Mouse (Mus musculus): Measurements from ENCODE around the gene Slc47a2. TPM values are rescaled to one million over a fixed set of nuclear protein-coding genes. Genes with fewer than 3 reads are reported as not detected.

Gene Slc47a2
- polyA plus RNA-seq, 1 experiment: 87.1 TPM

DNA sequence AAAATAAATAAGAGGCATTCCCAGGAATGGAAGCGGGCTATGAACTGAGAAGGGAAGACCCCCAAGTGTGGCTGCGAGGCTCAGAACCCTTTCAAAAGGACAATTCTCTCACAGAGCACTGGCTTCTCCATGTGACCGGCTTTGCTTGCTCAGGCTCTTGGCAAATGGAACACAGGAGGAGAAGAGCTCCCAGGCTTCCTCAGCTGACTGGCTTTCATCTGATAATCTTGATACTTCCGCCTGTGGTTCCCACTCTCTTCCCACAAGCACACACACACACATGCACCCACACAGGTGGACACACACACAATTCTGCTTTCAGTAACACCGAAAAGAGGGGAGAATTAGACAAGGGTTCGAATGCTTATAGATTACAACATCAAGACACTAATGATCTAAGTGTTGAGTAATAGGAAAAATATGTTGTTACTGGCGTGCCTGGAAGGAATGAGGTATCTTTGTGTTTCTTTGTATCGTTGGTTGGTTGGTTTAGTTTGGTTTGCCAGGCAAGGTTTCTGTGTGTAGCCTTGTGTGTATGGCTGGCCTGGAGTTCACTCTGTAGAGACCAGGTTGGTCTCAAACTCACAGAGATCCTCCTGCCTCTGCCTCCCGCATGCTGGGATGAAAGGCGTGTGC lies 59.1 kb downstream of the Slc47a2 start:
- TF ChIP-seq CTCF (IDR thresholded peaks at IDR 0.05; ENCODE audit: control insufficient read depth, insufficient read depth, insufficient replicate concordance, low read depth, low read length) (no peak), POLR2A (IDR thresholded peaks at IDR 0.05; ENCODE audit: control insufficient read depth, low read depth, low read length) (no peak)
- Histone ChIP-seq H3K36me3 (ENCODE audit: control insufficient read depth, insufficient read depth, low read length) (no peaks in the 10 kb centered on the region), H3K27me3 (ENCODE audit: control insufficient read depth, insufficient read depth, low read length) (no peaks in the 10 kb centered on the region), H3K4me3 (ENCODE audit: control insufficient read depth, low read depth, low read length) (no peak overlapping the region), H3K27ac (ENCODE audit: control insufficient read depth, insufficient read depth, low read depth, low read length) (peak overlapping the region; percentile 56), H3K4me1 (ENCODE audit: control insufficient read depth, insufficient read depth, low read length) (no peaks in the 10 kb centered on the region; the same call in none of the 2 replicates)

DNA sequence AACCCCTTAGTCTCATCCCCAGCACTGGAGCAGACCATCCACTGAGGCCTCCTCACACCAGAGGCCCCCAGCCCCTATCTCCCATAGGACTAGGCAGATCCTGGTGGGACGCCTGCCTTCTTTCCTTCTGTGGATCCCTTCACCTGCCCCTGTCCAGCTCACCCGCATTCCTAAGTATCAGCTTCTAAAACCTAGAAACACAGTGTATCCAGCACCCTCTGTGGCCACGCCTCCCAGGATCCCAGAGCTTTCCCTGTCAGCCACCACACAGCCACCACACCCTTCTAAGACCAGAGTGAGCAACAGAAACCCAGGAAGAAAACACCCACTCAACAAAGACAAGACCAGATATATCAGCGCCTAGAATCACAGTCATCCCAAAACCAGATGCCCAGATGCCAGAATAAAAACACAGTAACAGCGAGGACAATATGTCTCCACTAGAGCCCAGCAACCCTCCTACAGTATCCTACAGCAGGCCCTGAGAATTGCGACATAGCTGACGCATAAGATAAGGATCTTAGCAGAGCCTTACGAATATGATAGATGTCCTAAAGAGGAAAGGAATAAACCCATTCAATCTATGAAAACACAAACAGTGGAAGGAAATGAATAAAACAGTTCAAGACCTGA lies 64.1 kb downstream of the Slc47a2 start:
- TF ChIP-seq CTCF (IDR thresholded peaks at IDR 0.05; ENCODE audit: control insufficient read depth, insufficient read depth, insufficient replicate concordance, low read depth, low read length): no peak
- TF ChIP-seq POLR2A (IDR thresholded peaks at IDR 0.05; ENCODE audit: control insufficient read depth, low read depth, low read length): no peak
- H3K36me3 ChIP-seq (ENCODE audit: control insufficient read depth, insufficient read depth, low read length): no peaks in the 10 kb centered on the region
- no peaks in the 10 kb centered on the region for H3K4me1 ChIP-seq (ENCODE audit: control insufficient read depth, insufficient read depth, low read length)
- H3K27ac ChIP-seq (ENCODE audit: control insufficient read depth, insufficient read depth, low read depth, low read length): no peak overlapping the region
- H3K27me3 ChIP-seq (ENCODE audit: control insufficient read depth, insufficient read depth, low read length): no peaks in the 10 kb centered on the region
- H3K4me3 ChIP-seq (ENCODE audit: control insufficient read depth, low read depth, low read length): no peak overlapping the region

DNA sequence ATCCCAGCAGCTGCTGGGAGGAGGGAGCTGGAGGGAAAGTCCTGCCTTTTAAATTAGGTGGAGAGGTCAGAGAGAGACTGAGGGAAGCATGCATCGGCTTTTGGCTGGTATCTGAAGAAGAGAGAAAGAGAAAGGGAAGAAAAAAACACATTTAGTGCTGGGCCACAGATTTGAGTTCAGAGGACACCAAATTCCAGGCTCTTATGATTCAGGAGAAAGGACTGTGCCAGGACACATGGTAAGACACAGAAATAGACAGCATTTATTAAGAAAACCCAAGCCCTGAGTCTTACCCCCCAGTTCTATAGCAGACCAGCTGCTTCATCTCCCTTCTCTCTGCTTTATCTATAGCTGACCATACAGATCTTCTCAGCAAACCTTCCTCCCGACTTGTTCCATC lies 64.7 kb downstream of the Slc47a2 start:
- Histone ChIP-seq H3K4me3 (ENCODE audit: control insufficient read depth, low read depth, low read length) (no peak overlapping the region), H3K36me3 (ENCODE audit: control insufficient read depth, insufficient read depth, low read length) (no peaks in the 10 kb centered on the region), H3K27me3 (ENCODE audit: control insufficient read depth, insufficient read depth, low read length) (no peaks in the 10 kb centered on the region), H3K27ac (ENCODE audit: control insufficient read depth, insufficient read depth, low read depth, low read length) (no peak overlapping the region), H3K4me1 (ENCODE audit: control insufficient read depth, insufficient read depth, low read length) (no peaks in the 10 kb centered on the region)
- no peak for TF ChIP-seq CTCF (IDR thresholded peaks at IDR 0.05; ENCODE audit: control insufficient read depth, insufficient read depth, insufficient replicate concordance, low read depth, low read length)

DNA sequence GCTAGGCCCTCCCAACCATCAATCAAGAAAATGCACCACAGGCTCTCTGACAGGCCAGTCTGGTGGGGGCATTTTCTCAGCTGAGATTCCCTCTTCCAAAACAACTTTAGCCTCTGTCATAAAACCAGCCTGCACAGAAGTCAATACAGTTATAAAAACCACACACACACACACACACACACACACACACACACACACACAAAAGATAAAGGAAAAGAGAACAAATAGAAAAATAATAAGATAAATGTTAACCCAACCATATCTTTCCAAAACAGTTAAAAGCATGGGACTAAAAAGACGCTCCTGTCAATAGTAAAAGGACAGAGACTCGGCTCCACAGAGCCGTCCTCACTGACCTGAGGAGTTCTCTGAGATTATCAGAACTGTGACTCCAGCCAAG lies 66.2 kb downstream of the Slc47a2 start:
- TF ChIP-seq POLR2A (IDR thresholded peaks at IDR 0.05; ENCODE audit: control insufficient read depth, low read depth, low read length): no peak
- TF ChIP-seq CTCF (IDR thresholded peaks at IDR 0.05; ENCODE audit: control insufficient read depth, insufficient read depth, insufficient replicate concordance, low read depth, low read length): no peak
- Histone ChIP-seq H3K36me3 (ENCODE audit: control insufficient read depth, insufficient read depth, low read length) (no peaks in the 10 kb centered on the region), H3K4me1 (ENCODE audit: control insufficient read depth, insufficient read depth, low read length) (no peaks in the 10 kb centered on the region), H3K27me3 (ENCODE audit: control insufficient read depth, insufficient read depth, low read length) (no peaks in the 10 kb centered on the region), H3K27ac (ENCODE audit: control insufficient read depth, insufficient read depth, low read depth, low read length) (no peak overlapping the region), H3K4me3 (ENCODE audit: control insufficient read depth, low read depth, low read length) (no peak overlapping the region)

DNA sequence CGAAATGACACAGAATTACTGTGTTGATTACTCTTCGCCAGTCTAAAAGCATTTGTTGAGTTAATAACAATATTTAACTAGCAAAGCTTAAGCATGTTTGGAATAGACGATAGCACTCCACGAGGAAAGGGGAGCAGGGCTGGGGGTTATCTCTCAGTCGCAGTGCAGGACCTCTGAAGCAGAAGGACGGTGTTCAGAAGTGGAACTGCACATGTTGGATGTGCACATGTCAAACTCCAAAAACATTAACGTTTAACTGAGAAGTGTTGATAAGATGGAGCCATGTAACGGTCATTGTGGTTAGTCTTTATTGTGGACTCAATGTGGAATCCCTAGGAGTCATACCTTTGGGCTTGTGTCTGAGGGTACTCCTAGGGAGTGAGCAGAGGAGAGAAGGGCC lies 67.6 kb downstream of the Slc47a2 start:
- no peak overlapping the region for H3K27ac ChIP-seq (ENCODE audit: control insufficient read depth, insufficient read depth, low read depth, low read length)
- no peaks in the 10 kb centered on the region for H3K36me3 ChIP-seq (ENCODE audit: control insufficient read depth, insufficient read depth, low read length)
- no peak for TF ChIP-seq CTCF (IDR thresholded peaks at IDR 0.05; ENCODE audit: control insufficient read depth, insufficient read depth, insufficient replicate concordance, low read depth, low read length)
- no peak for TF ChIP-seq POLR2A (IDR thresholded peaks at IDR 0.05; ENCODE audit: control insufficient read depth, low read depth, low read length)
- H3K27me3 ChIP-seq (ENCODE audit: control insufficient read depth, insufficient read depth, low read length): no peaks in the 10 kb centered on the region
- H3K4me3 ChIP-seq (ENCODE audit: control insufficient read depth, low read depth, low read length): no peak overlapping the region
- H3K4me1 ChIP-seq (ENCODE audit: control insufficient read depth, insufficient read depth, low read length): no peaks in the 10 kb centered on the region

DNA sequence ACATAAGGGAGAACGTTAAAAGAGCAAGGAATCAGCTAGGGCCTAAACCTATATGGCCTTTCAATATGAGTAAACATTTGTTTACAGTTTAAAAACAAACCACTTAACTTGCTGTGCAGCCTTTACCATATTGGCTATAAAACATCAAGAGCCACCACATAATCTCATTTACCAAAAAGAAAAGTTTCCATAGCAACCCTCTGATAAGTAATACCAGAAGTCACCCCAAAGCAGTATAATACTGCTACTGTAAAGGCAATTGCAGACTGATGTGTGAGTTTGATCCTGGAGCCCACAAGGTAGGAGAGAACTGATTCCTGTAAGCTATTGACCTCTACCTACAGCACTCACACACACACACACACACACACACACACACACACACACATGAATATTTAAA lies 68.2 kb downstream of the Slc47a2 start:
- no peak overlapping the region for H3K4me3 ChIP-seq (ENCODE audit: control insufficient read depth, low read depth, low read length)
- H3K4me1 ChIP-seq (ENCODE audit: control insufficient read depth, insufficient read depth, low read length): no peaks in the 10 kb centered on the region

DNA sequence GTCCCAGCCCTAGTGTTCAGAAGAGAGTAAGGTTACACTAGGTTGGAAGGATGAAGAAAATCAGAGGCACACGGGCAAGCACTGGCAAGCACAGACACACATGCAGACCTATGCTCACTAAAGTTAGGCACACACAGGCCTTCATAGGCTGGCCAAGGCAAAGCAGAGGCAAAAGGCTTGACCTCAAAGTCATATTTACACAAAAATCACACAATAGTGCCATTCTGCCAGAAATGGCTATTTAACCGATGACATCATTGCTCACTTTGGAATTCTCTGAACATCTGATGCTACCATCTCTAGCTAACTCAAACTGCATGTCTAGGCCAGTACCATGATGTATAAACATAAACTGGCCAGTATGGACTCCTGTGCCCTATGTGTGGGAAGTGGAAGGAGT lies 68.7 kb downstream of the Slc47a2 start:
- H3K27ac ChIP-seq (ENCODE audit: control insufficient read depth, insufficient read depth, low read depth, low read length): no peak overlapping the region
- H3K4me3 ChIP-seq (ENCODE audit: control insufficient read depth, low read depth, low read length): no peak overlapping the region
- TF ChIP-seq CTCF (IDR thresholded peaks at IDR 0.05; ENCODE audit: control insufficient read depth, insufficient read depth, insufficient replicate concordance, low read depth, low read length): no peak
- TF ChIP-seq POLR2A (IDR thresholded peaks at IDR 0.05; ENCODE audit: control insufficient read depth, low read depth, low read length): no peak

More for the DNA sequence above, 68.2 kb downstream of the Slc47a2 start:
- Histone ChIP-seq H3K27me3 (ENCODE audit: control insufficient read depth, insufficient read depth, low read length) (no peaks in the 10 kb centered on the region), H3K36me3 (ENCODE audit: control insufficient read depth, insufficient read depth, low read length) (no peaks in the 10 kb centered on the region), H3K27ac (ENCODE audit: control insufficient read depth, insufficient read depth, low read depth, low read length) (no peak overlapping the region)
- TF ChIP-seq POLR2A (IDR thresholded peaks at IDR 0.05; ENCODE audit: control insufficient read depth, low read depth, low read length) (no peak), CTCF (IDR thresholded peaks at IDR 0.05; ENCODE audit: control insufficient read depth, insufficient read depth, insufficient replicate concordance, low read depth, low read length) (no peak)

More for the DNA sequence above, 68.7 kb downstream of the Slc47a2 start:
- H3K4me1 ChIP-seq (ENCODE audit: control insufficient read depth, insufficient read depth, low read length): no peaks in the 10 kb centered on the region
- no peaks in the 10 kb centered on the region for H3K27me3 ChIP-seq (ENCODE audit: control insufficient read depth, insufficient read depth, low read length)
- no peaks in the 10 kb centered on the region for H3K36me3 ChIP-seq (ENCODE audit: control insufficient read depth, insufficient read depth, low read length)
